Mouse (Mus musculus): ENCODE measurements around the gene Pold3.

GRCm38 (mm10) chr7:100043605-100044031, 77.7 kb downstream of the Pold3 start:
- TF ChIP-seq CTCF (IDR thresholded peaks at IDR 0.05; ENCODE audit: low read depth) (no peak), EP300 (IDR thresholded peaks at IDR 0.05; ENCODE audit: low read depth) (no peak)

All from liver, embryonic 14.5 days (tissue).